Comparison of ENCODE assay signal across 8 mouse cellular contexts in genomic region chr2:72475797-72476485, GRCm38 (mm10). TPM values are rescaled to one million over a fixed set of nuclear protein-coding genes. Genes with fewer than 3 reads are reported as not detected.
DNase-seq lines count a peak whose midpoint lies in the region; ATAC-seq and TF ChIP-seq lines count a peak whose summit lies in the region.

Gene Cdca7 (plus strand): TSS chr2:72476159.

- peak within 1 kb of the TSS; percentile 31; the same call in 1 of the 2 replicates for H3K27ac ChIP-seq in cortical plate, adult 2 months (ENCODE audit: insufficient read depth, low read length)

- H3K9me3 ChIP-seq in megakaryocyte, embryonic 14.5 days, result no peaks in the 10 kb centered on the region

- peak within 1 kb of the TSS; percentile 58 for H3K4me3 ChIP-seq in cortical plate, adult 2 months (ENCODE audit: insufficient read depth, low read length)
- H3K4me3 ChIP-seq in megakaryocyte, embryonic 14.5 days (replicated peaks), result peak within 1 kb of the TSS; percentile 99

- no peaks in the 10 kb centered on the region for H3K4me1 ChIP-seq in cortical plate, adult 2 months (ENCODE audit: control insufficient read depth, insufficient read depth, low read length)
- H3K4me1 ChIP-seq in megakaryocyte, embryonic 14.5 days, result peaks cover 79% of the 10 kb centered on the region

- TF ChIP-seq CTCF in cortical plate, adult 2 months (IDR thresholded peaks at IDR 0.05; ENCODE audit: extremely low read depth, insufficient read depth, low read length), result no peak

- DNase-seq in gastrocnemius, postnatal 10 days, result peak; percentile 65
- DNase-seq in induced T-regulatory cell, adult 2 months (ENCODE audit: low read depth), result peak; percentile 84
- DNase-seq in left cerebral cortex, adult 8-10 months (ENCODE audit: low spot score in 2 of 2), result peak; percentile 18 to 42
- peak; percentile 31 to 66 for DNase-seq in right cerebral cortex, adult 2 months (ENCODE audit: low spot score in 2 of 2)
- DNase-seq in urinary bladder, postnatal 14 days (ENCODE audit: low spot score), result peak; percentile 75

- no peak for TF ChIP-seq POLR2A in cortical plate, adult 2 months (IDR thresholded peaks at IDR 0.05; ENCODE audit: extremely low read depth, insufficient read depth, low read length)

- H3K27me3 ChIP-seq in megakaryocyte, embryonic 14.5 days (replicated peaks), result no peaks in the 10 kb centered on the region

- ATAC-seq in activated CD4-positive, CD25-positive, alpha-beta regulatory T cell, adult 4 months, result peak; percentile 86

- peaks cover 26% of the 10 kb centered on the region for H3K36me3 ChIP-seq in megakaryocyte, embryonic 14.5 days (replicated peaks; ENCODE audit: low read length)

RNA-seq across cellular contexts. Expression of gene Cdca7, which starts in this region (rescaled TPM):
- 10 to 100 TPM; 31.9 to 53.0 TPM for polyA plus RNA-seq in activated CD4-positive, CD25-positive, alpha-beta regulatory T cell, adult 4 months (2017; shearing (Covaris generic))
- polyA plus RNA-seq in cortical plate, adult 2 months (2012; rRNA removed), result 5.9 and 6.1 TPM in 2 replicates
- total RNA-seq in gastrocnemius, postnatal 10 days (2021), result 1 to 10 TPM; 5.0 to 7.1 TPM
- total RNA-seq in left cerebral cortex, adult 8-10 months (2022), result 1 to 10 TPM; 5.7 to 6.9 (median 6.3) TPM
- polyA plus RNA-seq in megakaryocyte, embryonic 14.5 days (2012; ENCODE audit: insufficient read depth, low replicate concordance), result 4.9 and 8.6 TPM in 2 replicates

Comparison
In these comparisons a context has a peak if more than half of its experiments do, and no peak if none do; other contexts are left out.
1. Peak in every context shown above with its lines: DNase-seq, ATAC-seq, H3K4me3 ChIP-seq and H3K27ac ChIP-seq.
2. DNase-seq: peak in every context shown above with its lines; median percentile 84 in induced T-regulatory cell, adult 2 months; 75 in urinary bladder, postnatal 14 days; 65 in gastrocnemius, postnatal 10 days; 48 in right cerebral cortex, adult 2 months; 30 in left cerebral cortex, adult 8-10 months.